Mouse (Mus musculus) Patski (cell line): ENCODE results near the gene Adora3. TPM values are rescaled to one million over a fixed set of nuclear protein-coding genes. Genes with fewer than 3 reads are reported as not detected.
"Not testable (repeated sequence)": the region's sequence is repeated elsewhere in the genome, so short reads cannot be mapped to it uniquely, and the experiment has no call there.

Source experiments
- ATAC-seq: fragments of 100-300 bp; one replicate; pipeline ENCODE4 v1.8.0; 2021
- CTCF ChIA-PET: fragments of 350-600 bp; sonication (Branson Sonifier 250); formaldehyde crosslinking; loops from one replicate; lab custom pipeline; 2022; ENCODE audit warnings: inconsistent platforms; lab: Charles Lee
- POLR2A ChIA-PET: fragments of 350-600 bp; sonication (Branson Sonifier 250); formaldehyde crosslinking; loops from one replicate; lab custom pipeline; 2022; ENCODE audit warnings: antibody characterized with exemption, inconsistent platforms; lab: Charles Lee
- DNase-seq: peaks from one replicate; pipeline ENCODE4 v3.0.0-alpha.2; 2011; ENCODE audit warnings: low read depth, low spot score
- H3K27me3 ChIP-seq: fragments of 371-371 bp; one replicate; pipeline ENCODE4 v1.5.1; 2021
- CTCF ChIP-seq: fragments of 100-300 bp; IDR thresholded peaks from one replicate; pipeline ENCODE4 v1.5.1; 2021
- in situ Hi-C: fragments of 300-500 bp; cut with MboI; formaldehyde crosslinking; loops from 3 replicates; pipeline ENCODE4 v1.11.1; 2018; ENCODE audit warnings: low pct_unique_long_range_greater_than_20kb, mixed read lengths
- polyA plus RNA-seq: library from polyadenylated mRNA; unstranded; gene quantifications from one replicate; pipeline ENCODE4 v1.2.3, GENCODE M21; 2021

Adora3 gene
- polyA plus RNA-seq, 1 experiment from 2014 or later = not detected

- ChIA-PET POLR2A (no interaction called here), CTCF (interaction anchor here (1.5 kb wide), 1 partner anchor 16 kb away, joined by 7 read pairs; no protein-coding TSS in a partner anchor)
- DNase-seq (no peak), ATAC-seq (no peak)
- in situ Hi-C loops = no loop called here
- no peak for TF ChIP-seq CTCF
- peaks cover 14% of the 10 kb centered on the region for H3K27me3 ChIP-seq
These were observed 41.6 kb downstream of the Adora3 start for GRCm38 (mm10) chr3:105912097-105912880.

- ATAC-seq = no peak
- DNase-seq = no peak
- no peak for TF ChIP-seq CTCF
- POLR2A ChIA-PET = no interaction called here
- H3K27me3 ChIP-seq = peaks cover 10% of the 10 kb centered on the region
- in situ Hi-C loops = no loop called here
- CTCF ChIA-PET = interaction anchor here (1.0 to 1.7 kb wide), 4 partner anchors 10 to 239 kb away, joined by 3 to 7 read pairs (median 6); no protein-coding TSS in a partner anchor
These were observed 43.4 kb downstream of the Adora3 start for GRCm38 (mm10) chr3:105913839-105914681.

GRCm38 (mm10) chr3:105915281-105915680 is 44.6 kb downstream of the Adora3 start:
- DNase-seq = no peak

GRCm38 (mm10) chr3:105916455-105916854 is 45.8 kb downstream of the Adora3 start:
- POLR2A ChIA-PET, ATAC-seq, in situ Hi-C loops, DNase-seq, H3K27me3 ChIP-seq: not testable (repeated sequence)
- CTCF ChIA-PET = interaction anchor here (0.7 kb wide), 1 partner anchor 20 kb away, joined by 5 read pairs; no protein-coding TSS in a partner anchor

More at GRCm38 (mm10) chr3:105915281-105915680, 44.6 kb downstream of the Adora3 start:
- ChIA-PET POLR2A (no interaction called here), CTCF (interaction anchor here (1.3 to 1.6 kb wide), 2 partner anchors 13 to 20 kb away, joined by 3 read pairs; no protein-coding TSS in a partner anchor)
- TF ChIP-seq CTCF = no peak
- ATAC-seq = peak; percentile 48
- in situ Hi-C loops = no loop called here
- peaks cover 10% of the 10 kb centered on the region for H3K27me3 ChIP-seq

- ChIA-PET POLR2A (no interaction called here), CTCF (interaction anchor here (1.0 to 2.1 kb wide), 4 partner anchors 10 to 243 kb away, joined by 3 to 8 read pairs (median 4); no protein-coding TSS in a partner anchor)
- TF ChIP-seq CTCF = no peak
- in situ Hi-C loops = no loop called here
- peaks cover 5% of the 10 kb centered on the region for H3K27me3 ChIP-seq
- ATAC-seq = peak; percentile 27
- no peak for DNase-seq
These were observed 47.1 kb downstream of the Adora3 start for GRCm38 (mm10) chr3:105917656-105918354.

GRCm38 (mm10) chr3:105918355-105918745 is 47.7 kb downstream of the Adora3 start:
- peaks cover 2% of the 10 kb centered on the region for H3K27me3 ChIP-seq
- ChIA-PET POLR2A (no interaction called here), CTCF (interaction anchor here (1.0 to 2.1 kb wide), 4 partner anchors 10 to 244 kb away, joined by 3 to 8 read pairs (median 4); no protein-coding TSS in a partner anchor)
- ATAC-seq = no peak
- in situ Hi-C loops = no loop called here
- DNase-seq = no peak
- TF ChIP-seq CTCF = no peak

GRCm38 (mm10) chr3:105920743-105921142 is 50.1 kb downstream of the Adora3 start:
- DNase-seq = not testable (repeated sequence)
- CTCF ChIA-PET = interaction anchor here (0.7 to 1.9 kb wide), 3 partner anchors 9 to 22 kb away, joined by 3 to 5 read pairs (median 4); no protein-coding TSS in a partner anchor

GRCm38 (mm10) chr3:105921959-105922358 is 51.3 kb downstream of the Adora3 start:
- TF ChIP-seq CTCF = no peak
- DNase-seq = no peak
- ATAC-seq = no peak
- CTCF ChIA-PET = interaction anchor here (0.8 to 1.9 kb wide), 3 partner anchors 14 to 247 kb away, joined by 3 to 5 read pairs (median 5); no protein-coding TSS in a partner anchor
- in situ Hi-C loops = no loop called here
- H3K27me3 ChIP-seq = no peaks in the 10 kb centered on the region
- POLR2A ChIA-PET = interaction anchor here (1.3 kb wide), 1 partner anchor 14 kb away, joined by 4 read pairs; no protein-coding TSS in a partner anchor

More at GRCm38 (mm10) chr3:105920743-105921142, 50.1 kb downstream of the Adora3 start:
- POLR2A ChIA-PET = interaction anchor here (0.8 kb wide), 1 partner anchor 149 kb away, joined by 4 read pairs; no protein-coding TSS in a partner anchor
- ATAC-seq, H3K27me3 ChIP-seq, in situ Hi-C loops: not testable (repeated sequence)

- in situ Hi-C loops = no loop called here
- TF ChIP-seq CTCF = no peak
- no peak for ATAC-seq
- POLR2A ChIA-PET = no interaction called here
- CTCF ChIA-PET = interaction anchor here (1.7 kb wide), 1 partner anchor 11 kb away, joined by 7 read pairs; no protein-coding TSS in a partner anchor
- no peaks in the 10 kb centered on the region for H3K27me3 ChIP-seq
- DNase-seq = no peak
These were observed 54.0 kb downstream of the Adora3 start for GRCm38 (mm10) chr3:105924616-105925015.
